Mouse (Mus musculus): Measurements from ENCODE around the gene Stpg1. TPM values are rescaled to one million over a fixed set of nuclear protein-coding genes. Genes with fewer than 3 reads are reported as not detected.
A peak's percentile ranks its signal among the peaks of the same experiment; 100 is the strongest.

Gene Stpg1
- polyA plus RNA-seq, 1 experiment from 2014 or later: not detected

- no peak overlapping the region for H3K27ac ChIP-seq
These were observed 38.4 kb downstream of the Stpg1 start for GRCm38 (mm10) chr4:135533001-135533400.

GRCm38 (mm10) chr4:135535021-135535420, 40.4 kb downstream of the Stpg1 start:
- DNase-seq (no peak), ATAC-seq (ENCODE audit: low read depth) (no peak)
- Histone ChIP-seq H3K36me3 (no peaks in the 10 kb centered on the region), H3K27ac (no peak overlapping the region), H3K4me1 (replicated peaks) (no peaks in the 10 kb centered on the region), H3K9me3 (replicated peaks) (0 out of 2 replicates have a peak, but pooled peaks cover 7% of the 10 kb centered on the region), H3K4me3 (replicated peaks) (no peak overlapping the region), H3K4me2 (no peak overlapping the region), H3K9ac (no peak overlapping the region), H3K27me3 (no peaks in the 10 kb centered on the region; the same call in 1 of the 2 replicates)
- 90% methylated on average over 3 of the region's 3 CpGs for WGBS (ENCODE audit: insufficient replicate concordance)

More at GRCm38 (mm10) chr4:135533001-135533400, 38.4 kb downstream of the Stpg1 start:
- WGBS (ENCODE audit: insufficient replicate concordance): 46% methylated on average over 6 of the region's 6 CpGs
- no peak overlapping the region for H3K4me2 ChIP-seq
- no peaks in the 10 kb centered on the region for H3K4me1 ChIP-seq (replicated peaks)
- H3K9ac ChIP-seq: no peak overlapping the region
- no peaks in the 10 kb centered on the region for H3K36me3 ChIP-seq
- 0 out of 2 replicates have a peak, but pooled peaks cover 7% of the 10 kb centered on the region for H3K9me3 ChIP-seq (replicated peaks)
- H3K27me3 ChIP-seq: peaks cover under 1% of the 10 kb centered on the region; the same call in 1 of the 2 replicates
- no peak for DNase-seq
- H3K4me3 ChIP-seq (replicated peaks): no peak overlapping the region
- ATAC-seq (ENCODE audit: low read depth): no peak

GRCm38 (mm10) chr4:135539056-135539455, 44.5 kb downstream of the Stpg1 start:
- ATAC-seq (ENCODE audit: low read depth) (no peak), DNase-seq (no peak)
- Histone ChIP-seq H3K4me3 (replicated peaks) (no peak overlapping the region), H3K9ac (no peak overlapping the region), H3K4me1 (replicated peaks) (no peaks in the 10 kb centered on the region), H3K27ac (no peak overlapping the region), H3K27me3 (peaks cover 11% of the 10 kb centered on the region), H3K9me3 (replicated peaks) (no peaks in the 10 kb centered on the region), H3K36me3 (no peaks in the 10 kb centered on the region), H3K4me2 (no peak overlapping the region)
- 73% methylated on average over 12 of the region's 12 CpGs for WGBS (ENCODE audit: insufficient replicate concordance)

GRCm38 (mm10) chr4:135540057-135540456, 45.5 kb downstream of the Stpg1 start:
- Histone ChIP-seq H3K4me3 (replicated peaks) (no peak overlapping the region), H3K36me3 (no peaks in the 10 kb centered on the region), H3K27ac (no peak overlapping the region), H3K4me1 (replicated peaks) (peaks cover 4% of the 10 kb centered on the region), H3K9me3 (replicated peaks) (no peaks in the 10 kb centered on the region), H3K9ac (no peak overlapping the region), H3K27me3 (peaks cover 17% of the 10 kb centered on the region), H3K4me2 (no peak overlapping the region)
- 58% methylated on average over 9 of the region's 9 CpGs for whole genome bisulfite sequencing (ENCODE audit: insufficient replicate concordance)
- DNase-seq (no peak), ATAC-seq (ENCODE audit: low read depth) (no peak)

GRCm38 (mm10) chr4:135544284-135544683, 49.7 kb downstream of the Stpg1 start:
- H3K27ac ChIP-seq: no peak overlapping the region
- H3K36me3 ChIP-seq: no peaks in the 10 kb centered on the region
- H3K9me3 ChIP-seq (replicated peaks): no peaks in the 10 kb centered on the region
- ATAC-seq (ENCODE audit: low read depth) (no peak), DNase-seq (no peak)
- H3K4me3 ChIP-seq (replicated peaks): no peak overlapping the region
- H3K4me1 ChIP-seq (replicated peaks): peaks cover 9% of the 10 kb centered on the region
- H3K27me3 ChIP-seq: peaks cover 17% of the 10 kb centered on the region
- no peak overlapping the region for H3K9ac ChIP-seq
- no peak overlapping the region for H3K4me2 ChIP-seq
- WGBS (ENCODE audit: insufficient replicate concordance): 88% methylated on average over 2 of the region's 2 CpGs

GRCm38 (mm10) chr4:135545080-135545511, 50.5 kb downstream of the Stpg1 start:
- H3K27me3 ChIP-seq: peaks cover 24% of the 10 kb centered on the region
- no peaks in the 10 kb centered on the region for H3K9me3 ChIP-seq (replicated peaks)
- ATAC-seq (ENCODE audit: low read depth) (peak; percentile 20; the same call in 1 of the 2 replicates), DNase-seq (no peak)
- H3K27ac ChIP-seq: no peak overlapping the region
- 6% methylated on average over 8 of the region's 8 CpGs for WGBS (ENCODE audit: insufficient replicate concordance)
- peak overlapping the region; percentile 51 for H3K4me2 ChIP-seq
- H3K9ac ChIP-seq: no peak overlapping the region
- H3K36me3 ChIP-seq: no peaks in the 10 kb centered on the region
- H3K4me1 ChIP-seq (replicated peaks): peaks cover 9% of the 10 kb centered on the region
- peak overlapping the region; percentile 38 for H3K4me3 ChIP-seq (replicated peaks)

GRCm38 (mm10) chr4:135546008-135546407, 51.4 kb downstream of the Stpg1 start:
- DNase-seq (no peak), ATAC-seq (ENCODE audit: low read depth) (no peak)
- H3K4me3 ChIP-seq (replicated peaks): no peak overlapping the region
- H3K4me1 ChIP-seq (replicated peaks): peaks cover 9% of the 10 kb centered on the region
- H3K27ac ChIP-seq: no peak overlapping the region
- H3K9ac ChIP-seq: no peak overlapping the region
- peaks cover 33% of the 10 kb centered on the region for H3K27me3 ChIP-seq
- H3K9me3 ChIP-seq (replicated peaks): no peaks in the 10 kb centered on the region
- no peaks in the 10 kb centered on the region for H3K36me3 ChIP-seq
- WGBS (ENCODE audit: insufficient replicate concordance): 69% methylated on average over 7 of the region's 7 CpGs
- no peak overlapping the region for H3K4me2 ChIP-seq

- 69% methylated on average over 4 of the region's 4 CpGs for WGBS (ENCODE audit: insufficient replicate concordance)
- ATAC-seq (ENCODE audit: low read depth) (no peak), DNase-seq (no peak)
- Histone ChIP-seq H3K9me3 (replicated peaks) (no peaks in the 10 kb centered on the region), H3K9ac (no peak overlapping the region), H3K4me1 (replicated peaks) (peaks cover 9% of the 10 kb centered on the region), H3K27ac (no peak overlapping the region), H3K36me3 (no peaks in the 10 kb centered on the region), H3K27me3 (peaks cover 40% of the 10 kb centered on the region), H3K4me3 (replicated peaks) (no peak overlapping the region), H3K4me2 (no peak overlapping the region)
These were observed 52.2 kb downstream of the Stpg1 start for GRCm38 (mm10) chr4:135546793-135547192.

GRCm38 (mm10) chr4:135547551-135547950, 53.0 kb downstream of the Stpg1 start:
- 57% methylated on average over 14 of the region's 14 CpGs for WGBS (ENCODE audit: insufficient replicate concordance)

GRCm38 (mm10) chr4:135548108-135548507, 53.5 kb downstream of the Stpg1 start:
- Histone ChIP-seq H3K36me3 (no peaks in the 10 kb centered on the region), H3K27ac (no peak overlapping the region), H3K9ac (no peak overlapping the region), H3K27me3 (peaks cover 42% of the 10 kb centered on the region), H3K9me3 (replicated peaks) (no peaks in the 10 kb centered on the region), H3K4me1 (replicated peaks) (peaks cover 9% of the 10 kb centered on the region), H3K4me3 (replicated peaks) (no peak overlapping the region), H3K4me2 (no peak overlapping the region)
- no peak for DNase-seq
- WGBS (ENCODE audit: insufficient replicate concordance): 22% methylated on average over 7 of the region's 7 CpGs
- ATAC-seq (ENCODE audit: low read depth): no peak

More at GRCm38 (mm10) chr4:135547551-135547950, 53.0 kb downstream of the Stpg1 start:
- Histone ChIP-seq H3K9ac (no peak overlapping the region), H3K27me3 (peaks cover 39% of the 10 kb centered on the region), H3K4me1 (replicated peaks) (peaks cover 9% of the 10 kb centered on the region), H3K36me3 (no peaks in the 10 kb centered on the region), H3K4me2 (no peak overlapping the region), H3K27ac (no peak overlapping the region), H3K9me3 (replicated peaks) (no peaks in the 10 kb centered on the region), H3K4me3 (replicated peaks) (no peak overlapping the region)
- DNase-seq (no peak), ATAC-seq (ENCODE audit: low read depth) (no peak)

- Histone ChIP-seq H3K4me1 (replicated peaks) (peaks cover 9% of the 10 kb centered on the region), H3K27me3 (peaks cover 46% of the 10 kb centered on the region), H3K27ac (no peak overlapping the region), H3K4me3 (replicated peaks) (no peak overlapping the region), H3K9me3 (replicated peaks) (no peaks in the 10 kb centered on the region), H3K36me3 (no peaks in the 10 kb centered on the region), H3K9ac (no peak overlapping the region), H3K4me2 (no peak overlapping the region)
- WGBS (ENCODE audit: insufficient replicate concordance): 32% methylated on average over 9 of the region's 9 CpGs
- no peak for ATAC-seq (ENCODE audit: low read depth)
- no peak for DNase-seq
These were observed 54.0 kb downstream of the Stpg1 start for GRCm38 (mm10) chr4:135548521-135549077.

- Histone ChIP-seq H3K4me3 (replicated peaks) (no peak overlapping the region), H3K4me1 (replicated peaks) (peaks cover 9% of the 10 kb centered on the region), H3K27ac (no peak overlapping the region), H3K4me2 (no peak overlapping the region), H3K9ac (no peak overlapping the region), H3K27me3 (peaks cover 46% of the 10 kb centered on the region), H3K36me3 (no peaks in the 10 kb centered on the region), H3K9me3 (replicated peaks) (no peaks in the 10 kb centered on the region)
- ATAC-seq (ENCODE audit: low read depth): no peak
- DNase-seq: no peak
- 63% methylated on average over 6 of the region's 6 CpGs for WGBS (ENCODE audit: insufficient replicate concordance)
These were observed 54.7 kb downstream of the Stpg1 start for GRCm38 (mm10) chr4:135549323-135549722.
